Mouse (Mus musculus) forebrain, embryonic 10.5 days (tissue): ENCODE data around the gene Eml1. TPM values are rescaled to one million over a fixed set of nuclear protein-coding genes. Genes with fewer than 3 reads are reported as not detected.
A peak's percentile ranks its signal among the peaks of the same experiment; 100 is the strongest.

Source experiments
- DNase-seq: peaks from one replicate; pipeline ENCODE4 v3.0.0-alpha.2; 2017; ENCODE audit warnings: low spot score; ENCODE audit errors: extremely low spot score
- H3K27ac ChIP-seq: fragments of 300-500 bp; sonication (generic); 2 replicates; pipeline ENCODE4 v1.5.1; 2016; ENCODE audit warnings: mild to moderate bottlenecking
- H3K27me3 ChIP-seq: fragments of 300-500 bp; sonication (generic); 2 replicates; pipeline ENCODE4 v1.6.1; 2016; ENCODE audit warnings: mild to moderate bottlenecking; ENCODE audit not compliant: poor library complexity, severe bottlenecking
- H3K36me3 ChIP-seq: fragments of 300-500 bp; sonication (generic); replicated peaks from 2 replicates; pipeline ENCODE4 v1.6.1; 2016; ENCODE audit warnings: mild to moderate bottlenecking, moderate library complexity
- H3K4me1 ChIP-seq: fragments of 300-500 bp; sonication (generic); 2 replicates; pipeline ENCODE4 v1.6.1; 2016
- H3K4me3 ChIP-seq: fragments of 300-500 bp; sonication (generic); 2 replicates; pipeline ENCODE4 v1.5.1; 2016; ENCODE audit warnings: mild to moderate bottlenecking, moderate library complexity
- H3K9me3 ChIP-seq: fragments of 300-500 bp; sonication (generic); 2 replicates; pipeline ENCODE4 v1.6.1; 2016; ENCODE audit warnings: mild to moderate bottlenecking, moderate library complexity
- WGBS: fragments of 180-500 bp; shearing (Covaris S2); methylation state at CpG from one replicate; pipeline ENCODE4 v1.1.7; 2016; 5-methylcytosine and 5-hydroxymethylcytosine counted together
- polyA plus RNA-seq: library from polyadenylated mRNA; unstranded; fragments of >200 nt; fragmentation: Nextera tagmentation; extraction: Ambion mirVana; gene quantifications from 2 replicates; pipeline ENCODE4 v1.2.1, GENCODE M21; 2016

Eml1 gene
- polyA plus RNA-seq, 1 experiment from 2014 or later, result 95.1 TPM

DNA sequence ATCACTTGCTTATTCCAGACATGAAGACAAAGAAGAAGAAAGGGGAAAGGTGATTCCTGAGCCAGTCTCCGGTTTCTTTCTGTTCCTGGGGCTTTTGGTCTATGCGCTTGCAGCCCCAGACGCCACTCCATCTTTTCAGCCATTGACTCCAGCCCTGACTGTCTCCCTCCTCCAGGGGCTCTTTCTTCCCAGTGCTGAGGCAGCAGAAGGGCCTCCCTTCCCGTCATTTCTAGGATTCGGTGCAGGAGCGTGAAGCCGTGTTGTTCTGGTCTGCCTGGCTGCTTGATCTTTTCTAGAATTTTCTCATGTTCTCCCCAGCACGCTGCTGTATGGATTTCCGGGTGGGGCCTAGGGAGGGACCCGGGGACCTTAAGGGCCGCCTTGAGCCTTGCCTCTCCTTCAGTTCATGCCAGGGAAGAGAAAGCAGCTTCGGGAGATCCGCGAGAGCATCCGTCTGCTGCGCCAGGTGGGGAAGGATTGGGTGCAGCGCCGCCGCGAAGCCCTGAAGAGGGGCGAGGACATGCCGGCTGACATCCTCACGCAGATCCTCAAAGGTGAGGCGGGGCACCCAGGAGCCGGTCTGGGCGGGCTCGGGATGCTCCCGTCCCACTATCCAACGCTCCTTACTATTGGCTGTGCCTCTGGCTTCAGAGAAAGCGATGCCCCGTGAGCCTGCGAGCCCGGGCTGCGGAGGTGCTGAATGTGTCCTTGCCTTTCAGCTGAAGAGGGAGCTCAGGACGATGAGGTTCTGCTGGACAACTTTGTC lies 18.2 kb upstream of the Eml1 start:
- Histone ChIP-seq H3K4me1 (peaks cover 22% of the 10 kb centered on the region), H3K27me3 (peaks cover 62% of the 10 kb centered on the region), H3K4me3 (peak overlapping the region; percentile 42), H3K9me3 (peaks cover 6% of the 10 kb centered on the region; the same call in 1 of the 2 replicates), H3K36me3 (peaks cover 9% of the 10 kb centered on the region; the same call in 1 of the 2 replicates), H3K27ac (peak overlapping the region; percentile 49; the same call in 1 of the 2 replicates)
- no peak for DNase-seq
- 8% methylated on average over 35 of the region's 35 CpGs for WGBS

DNA sequence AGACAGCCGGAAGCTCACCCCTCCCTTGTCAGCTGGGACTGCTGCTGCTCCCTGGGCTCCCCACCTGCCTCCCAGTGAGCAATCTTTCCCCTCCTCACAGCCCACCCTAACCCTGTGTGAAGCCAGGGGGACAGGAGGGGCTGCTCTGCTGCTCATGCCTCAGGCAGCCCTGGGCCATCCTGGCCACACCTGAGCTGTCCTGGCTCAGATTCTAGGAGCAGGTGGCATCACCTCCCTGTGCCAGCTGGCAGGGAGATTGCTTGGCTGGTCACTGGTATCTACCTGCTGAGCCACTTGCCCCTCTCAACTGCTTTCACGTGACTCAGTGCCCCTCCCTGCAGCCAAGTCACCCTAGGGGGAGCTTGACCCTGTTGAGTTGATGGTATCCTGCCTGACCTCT lies 16.5 kb upstream of the Eml1 start:
- 72% methylated on average over 2 of the region's 2 CpGs for WGBS
- Histone ChIP-seq H3K27me3 (peaks cover 54% of the 10 kb centered on the region), H3K36me3 (peaks cover 9% of the 10 kb centered on the region; the same call in 1 of the 2 replicates), H3K4me1 (peaks cover 22% of the 10 kb centered on the region), H3K27ac (0 out of 2 replicates have a peak overlapping the region, but pooled peaks have one; percentile 20), H3K4me3 (no peak overlapping the region), H3K9me3 (peaks cover 6% of the 10 kb centered on the region; the same call in 1 of the 2 replicates)
- no peak for DNase-seq

- Histone ChIP-seq H3K9me3 (peaks cover 6% of the 10 kb centered on the region; the same call in 1 of the 2 replicates), H3K36me3 (peaks cover 9% of the 10 kb centered on the region; the same call in 1 of the 2 replicates), H3K4me1 (peaks cover 17% of the 10 kb centered on the region), H3K27ac (no peak overlapping the region), H3K27me3 (peaks cover 45% of the 10 kb centered on the region), H3K4me3 (no peak overlapping the region)
- DNase-seq, result no peak
- 72% methylated on average over 1 of the region's 1 CpGs for WGBS
Measured at GRCm38 (mm10) chr12:108355271-108355670, 15.5 kb upstream of the Eml1 start.

- peaks cover 6% of the 10 kb centered on the region; the same call in 1 of the 2 replicates for H3K9me3 ChIP-seq
- H3K27me3 ChIP-seq, result peaks cover 37% of the 10 kb centered on the region
- peaks cover 17% of the 10 kb centered on the region for H3K4me1 ChIP-seq
- H3K4me3 ChIP-seq, result no peak overlapping the region
- DNase-seq, result no peak
- peaks cover 9% of the 10 kb centered on the region; the same call in 1 of the 2 replicates for H3K36me3 ChIP-seq
- no peak overlapping the region for H3K27ac ChIP-seq
Measured at GRCm38 (mm10) chr12:108355986-108356385, 14.8 kb upstream of the Eml1 start.

DNA sequence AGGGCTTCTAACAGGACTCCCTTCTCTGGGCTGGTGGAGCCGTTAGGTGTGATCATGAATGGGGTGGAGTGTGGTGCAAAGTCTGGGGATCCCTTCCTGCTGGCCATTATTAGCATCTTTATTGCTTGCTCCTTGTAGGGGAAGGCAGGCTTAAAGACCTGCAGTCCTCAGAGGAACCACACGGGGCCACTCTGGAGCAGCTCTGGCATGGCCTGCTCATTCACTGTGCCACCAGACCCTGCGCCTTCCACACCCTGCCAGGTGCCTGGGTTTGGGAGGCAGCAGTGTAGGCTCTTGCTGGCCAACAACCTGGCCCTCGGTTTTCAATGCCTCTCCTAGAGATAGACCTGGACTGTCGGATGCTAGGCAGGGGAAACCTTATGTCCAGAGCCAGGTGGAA lies 7.0 kb upstream of the Eml1 start:
- Histone ChIP-seq H3K36me3 (no peaks in the 10 kb centered on the region), H3K4me3 (no peak overlapping the region), H3K9me3 (no peaks in the 10 kb centered on the region), H3K4me1 (peaks cover 36% of the 10 kb centered on the region), H3K27ac (peak overlapping the region; percentile 57; the same call in 1 of the 2 replicates), H3K27me3 (no peaks in the 10 kb centered on the region)
- WGBS, result 4% methylated on average over 5 of the region's 5 CpGs
- peak; percentile 80 for DNase-seq

- 57% methylated on average over 3 of the region's 3 CpGs for WGBS
- DNase-seq, result no peak
Measured at GRCm38 (mm10) chr12:108365340-108365739, 5.4 kb upstream of the Eml1 start.

GRCm38 (mm10) chr12:108365868-108366267 lies 4.9 kb upstream of the Eml1 start:
- H3K9me3 ChIP-seq, result no peaks in the 10 kb centered on the region
- H3K27ac ChIP-seq, result no peak overlapping the region
- H3K4me1 ChIP-seq, result peaks cover 55% of the 10 kb centered on the region
- H3K36me3 ChIP-seq, result no peaks in the 10 kb centered on the region
- H3K4me3 ChIP-seq, result no peak overlapping the region
- H3K27me3 ChIP-seq, result no peaks in the 10 kb centered on the region
- DNase-seq, result no peak
- WGBS, result 80% methylated on average over 7 of the region's 7 CpGs

More at GRCm38 (mm10) chr12:108365340-108365739, 5.4 kb upstream of the Eml1 start:
- Histone ChIP-seq H3K9me3 (no peaks in the 10 kb centered on the region), H3K36me3 (no peaks in the 10 kb centered on the region), H3K4me3 (no peak overlapping the region), H3K27me3 (no peaks in the 10 kb centered on the region), H3K4me1 (peaks cover 50% of the 10 kb centered on the region), H3K27ac (no peak overlapping the region)

DNA sequence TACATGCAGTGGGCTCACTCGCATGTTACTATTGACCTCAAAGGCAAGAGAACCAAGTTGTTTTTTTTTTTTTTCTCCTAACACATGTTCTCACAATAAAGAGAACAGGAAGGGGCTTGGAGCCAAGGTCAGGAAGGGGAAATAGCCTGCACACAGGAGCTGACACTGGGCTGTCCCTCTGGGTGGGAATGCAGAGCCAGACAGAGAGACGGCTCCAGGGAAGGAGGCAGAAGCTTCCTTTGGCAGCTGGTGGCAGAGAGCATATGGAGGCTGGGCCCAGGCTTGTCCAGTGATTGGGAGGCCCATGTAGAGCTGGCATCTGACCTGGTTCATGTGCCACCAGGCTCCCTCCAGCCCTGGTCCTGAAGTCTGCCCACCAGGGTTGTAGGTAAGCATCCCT lies 2.8 kb upstream of the Eml1 start:
- H3K9me3 ChIP-seq, result no peaks in the 10 kb centered on the region
- H3K4me3 ChIP-seq, result no peak overlapping the region
- no peak for DNase-seq
- no peaks in the 10 kb centered on the region for H3K27me3 ChIP-seq
- no peaks in the 10 kb centered on the region for H3K36me3 ChIP-seq
- WGBS, result 81% methylated on average over 2 of the region's 2 CpGs
- H3K27ac ChIP-seq, result no peak overlapping the region
- peaks cover 65% of the 10 kb centered on the region for H3K4me1 ChIP-seq

GRCm38 (mm10) chr12:108368921-108369320 lies 1.8 kb upstream of the Eml1 start:
- Histone ChIP-seq H3K4me1 (peaks cover 61% of the 10 kb centered on the region), H3K27ac (peak overlapping the region; percentile 72), H3K9me3 (no peaks in the 10 kb centered on the region), H3K4me3 (no peak overlapping the region), H3K27me3 (no peaks in the 10 kb centered on the region), H3K36me3 (no peaks in the 10 kb centered on the region)
- DNase-seq, result no peak
- WGBS, result 80% methylated on average over 5 of the region's 5 CpGs

GRCm38 (mm10) chr12:108371429-108371765 lies 640 bp downstream of the Eml1 start:
- H3K27me3 ChIP-seq, result no peaks in the 10 kb centered on the region
- WGBS, result 77% methylated on average over 6 of the region's 6 CpGs
- H3K4me3 ChIP-seq, result no peak overlapping the region
- H3K36me3 ChIP-seq, result no peaks in the 10 kb centered on the region
- peaks cover 46% of the 10 kb centered on the region for H3K4me1 ChIP-seq
- no peaks in the 10 kb centered on the region for H3K9me3 ChIP-seq
- no peak for DNase-seq
- H3K27ac ChIP-seq, result peak overlapping the region; percentile 68

DNA sequence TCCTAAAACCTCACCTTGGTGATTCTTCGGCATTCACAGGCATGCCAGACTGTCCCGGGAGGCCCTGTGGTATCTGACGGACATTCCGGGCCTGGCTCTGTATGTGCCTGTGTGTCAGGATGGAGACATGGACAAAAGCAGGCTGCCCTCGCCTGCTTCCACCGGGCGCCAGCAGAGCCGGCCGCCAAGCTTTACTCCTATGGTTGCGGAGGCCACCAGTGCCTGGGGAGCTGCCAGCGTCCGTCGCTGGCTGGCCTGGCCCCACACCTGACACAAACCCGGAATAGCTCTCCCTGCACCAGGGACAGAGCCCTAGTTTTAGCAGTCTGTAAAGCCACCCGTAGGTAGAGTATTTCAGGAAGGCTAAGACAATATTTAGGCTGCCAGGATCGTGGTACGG lies 1.5 kb downstream of the Eml1 start:
- H3K9me3 ChIP-seq, result no peaks in the 10 kb centered on the region
- H3K4me3 ChIP-seq, result no peak overlapping the region
- no peak for DNase-seq
- peak overlapping the region; percentile 8; the same call in 1 of the 2 replicates for H3K27ac ChIP-seq
- H3K27me3 ChIP-seq, result no peaks in the 10 kb centered on the region
- H3K4me1 ChIP-seq, result peaks cover 46% of the 10 kb centered on the region
- H3K36me3 ChIP-seq, result no peaks in the 10 kb centered on the region
- 84% methylated on average over 17 of the region's 17 CpGs for WGBS

DNA sequence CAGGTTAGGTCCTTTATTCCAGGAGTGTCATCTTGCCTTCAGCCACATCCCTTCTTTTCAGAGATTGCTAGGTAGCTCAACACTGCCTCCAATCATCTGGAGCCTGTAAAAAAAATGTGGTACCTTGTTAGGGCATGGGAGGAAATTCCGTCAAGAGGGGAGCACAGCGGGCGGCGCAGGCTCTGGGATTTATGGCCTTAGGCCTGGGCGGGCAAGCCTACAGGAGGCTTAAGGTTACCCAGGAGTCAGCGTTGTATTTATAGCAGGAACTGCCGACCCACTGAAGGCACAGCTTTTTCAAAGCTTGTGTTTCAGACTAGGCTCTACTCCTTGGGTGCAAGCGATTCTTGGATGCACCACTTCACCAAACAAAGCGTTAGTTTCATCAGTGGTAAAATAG lies 2.9 kb downstream of the Eml1 start:
- Histone ChIP-seq H3K27ac (no peak overlapping the region), H3K36me3 (no peaks in the 10 kb centered on the region), H3K4me1 (peaks cover 42% of the 10 kb centered on the region), H3K4me3 (no peak overlapping the region), H3K27me3 (no peaks in the 10 kb centered on the region), H3K9me3 (no peaks in the 10 kb centered on the region)
- DNase-seq, result no peak
- WGBS, result 76% methylated on average over 9 of the region's 9 CpGs

DNA sequence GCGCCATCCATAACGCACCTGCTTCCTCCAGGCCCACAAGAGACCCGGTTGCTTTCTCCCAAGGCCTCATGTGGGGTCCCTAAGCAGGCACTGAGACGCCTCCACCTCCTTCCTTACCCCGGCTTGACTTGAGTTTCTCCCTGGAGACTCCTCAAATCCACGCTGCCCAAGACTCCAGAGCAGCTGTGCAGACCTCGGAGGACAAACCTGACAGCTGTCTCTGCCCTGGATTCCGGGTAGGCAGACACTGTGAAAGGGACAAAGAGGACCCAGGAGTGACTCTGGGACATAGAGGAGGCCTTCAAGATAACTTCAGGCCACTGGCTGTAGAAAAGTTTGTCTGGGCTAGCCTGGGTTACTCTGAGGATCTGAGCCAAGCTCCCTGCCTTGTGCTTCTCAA lies 3.9 kb downstream of the Eml1 start:
- Histone ChIP-seq H3K4me3 (no peak overlapping the region), H3K27me3 (no peaks in the 10 kb centered on the region), H3K9me3 (no peaks in the 10 kb centered on the region), H3K27ac (0 out of 2 replicates have a peak overlapping the region, but pooled peaks have one; percentile 1), H3K36me3 (no peaks in the 10 kb centered on the region), H3K4me1 (peaks cover 32% of the 10 kb centered on the region)
- 93% methylated on average over 8 of the region's 8 CpGs for WGBS
- DNase-seq, result no peak
